Mouse (Mus musculus) lung, postnatal 4 days (tissue): ENCODE measurements around the gene Tanc1.

Source experiments
- DNase-seq, 2 experiments: peaks; one replicate each; pipeline ENCODE4 v3.0.0; 2021

The Tanc1 gene

DNA sequence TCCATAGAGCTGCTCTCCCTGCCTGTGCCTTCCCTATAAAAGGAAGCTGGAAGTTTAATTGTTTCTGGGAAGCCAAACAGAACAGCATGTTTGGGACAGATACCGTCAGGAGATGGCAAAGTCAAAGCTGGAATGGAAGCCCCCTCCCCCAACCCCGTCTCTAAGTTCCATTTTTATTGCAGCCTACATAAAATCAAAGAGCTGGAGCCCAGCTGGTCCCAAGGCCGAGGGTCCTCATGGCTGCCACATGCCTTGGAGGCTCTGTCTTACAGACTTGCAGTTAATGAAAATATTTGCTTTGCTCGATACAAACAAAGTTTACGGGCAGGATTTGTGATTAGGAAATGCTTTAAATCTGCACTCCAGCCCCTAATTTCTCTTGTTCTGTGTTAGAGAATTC, 109.9 kb downstream of the Tanc1 start:
- DNase-seq, result no peak

DNA sequence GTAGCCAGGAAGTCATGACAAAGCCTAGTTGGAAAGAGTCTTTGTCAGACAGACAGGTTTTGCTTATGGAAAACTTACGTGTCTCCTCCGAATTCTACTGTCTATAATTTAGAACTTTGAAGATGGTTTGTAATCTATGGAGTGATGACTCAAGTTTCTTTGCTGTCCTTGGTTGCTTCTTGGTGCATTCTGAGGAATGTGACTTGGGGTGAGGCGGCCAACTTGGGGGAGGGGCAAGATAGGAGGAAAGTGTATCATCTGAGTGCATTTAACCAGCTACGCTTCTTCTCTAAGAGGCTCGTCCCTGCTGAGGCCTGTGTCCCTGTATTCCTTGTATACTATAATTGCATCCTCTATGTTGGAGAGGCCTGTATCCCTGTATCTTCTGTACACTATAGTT, 111.5 kb downstream of the Tanc1 start:
- DNase-seq, result no peak

DNA sequence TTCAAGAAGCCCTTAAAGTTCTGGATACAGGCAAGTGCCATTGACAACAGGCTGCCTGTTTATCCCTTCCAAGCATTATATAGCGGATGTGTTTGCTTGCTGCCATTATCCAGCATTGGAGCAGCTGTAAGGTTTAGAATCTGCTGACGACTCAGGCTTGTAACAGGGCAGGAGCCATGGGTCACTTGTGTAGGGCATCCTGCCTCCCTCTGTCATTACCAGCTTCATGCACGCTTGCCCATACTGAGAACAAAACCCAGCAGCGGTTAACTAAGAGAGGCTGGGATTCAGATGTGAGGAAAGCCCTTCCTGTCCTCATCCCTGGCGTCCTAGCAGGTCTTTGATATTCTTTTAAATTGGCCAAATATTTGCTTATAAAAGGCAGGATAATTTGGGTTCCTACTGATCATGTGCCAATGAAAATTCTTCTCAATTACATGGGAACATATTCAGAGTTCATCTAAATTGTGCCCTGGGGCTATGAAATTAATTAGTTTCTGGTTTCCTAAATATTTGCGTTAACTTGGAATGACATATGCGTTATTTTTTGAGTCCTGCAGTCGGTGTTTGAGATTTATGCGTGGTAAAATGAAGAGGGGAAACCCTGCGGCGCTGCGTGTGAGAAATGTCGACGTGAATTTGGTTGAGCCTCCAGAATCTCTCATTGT, 113.8 kb downstream of the Tanc1 start:
- no peak for DNase-seq

DNA sequence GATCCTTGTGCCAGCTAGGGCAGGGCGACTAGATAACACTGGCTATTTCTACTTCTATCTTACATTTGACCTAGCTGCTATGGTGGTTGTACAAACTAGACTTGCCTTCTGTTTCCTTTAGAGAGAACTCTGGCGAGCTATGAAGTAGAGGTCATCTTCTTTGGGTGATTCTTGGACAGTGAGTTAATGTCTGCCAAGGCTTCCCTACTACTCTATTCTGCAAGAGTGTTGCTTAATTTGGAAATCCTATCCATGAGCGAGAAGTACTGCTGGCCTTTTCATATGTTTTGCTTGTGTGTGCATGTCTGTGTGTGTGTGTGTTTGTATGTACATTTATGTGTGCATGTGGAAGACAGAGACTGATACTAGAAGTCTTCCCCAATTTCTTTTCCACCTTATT, 120.0 kb downstream of the Tanc1 start:
- DNase-seq, result no peak

DNA sequence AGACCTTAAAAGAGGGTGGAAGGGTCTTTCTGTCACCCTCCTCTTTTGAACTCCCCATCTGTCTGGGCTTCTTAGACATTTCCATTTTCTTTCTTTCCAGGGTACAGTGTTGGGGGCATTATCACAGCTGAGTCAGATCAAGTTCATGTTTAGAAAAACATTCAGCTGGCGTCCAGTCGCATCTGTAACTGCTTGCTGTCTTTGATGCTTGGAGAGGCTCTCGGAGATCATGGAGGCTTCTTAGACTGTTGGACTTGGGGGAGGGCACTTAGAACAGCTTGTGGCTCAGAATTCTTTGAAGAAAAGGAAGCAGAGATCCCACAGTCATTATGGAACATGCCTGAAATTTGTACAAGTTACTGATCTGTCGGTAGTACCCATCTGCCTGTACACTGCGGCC, 121.6 kb downstream of the Tanc1 start:
- DNase-seq, result no peak

DNA sequence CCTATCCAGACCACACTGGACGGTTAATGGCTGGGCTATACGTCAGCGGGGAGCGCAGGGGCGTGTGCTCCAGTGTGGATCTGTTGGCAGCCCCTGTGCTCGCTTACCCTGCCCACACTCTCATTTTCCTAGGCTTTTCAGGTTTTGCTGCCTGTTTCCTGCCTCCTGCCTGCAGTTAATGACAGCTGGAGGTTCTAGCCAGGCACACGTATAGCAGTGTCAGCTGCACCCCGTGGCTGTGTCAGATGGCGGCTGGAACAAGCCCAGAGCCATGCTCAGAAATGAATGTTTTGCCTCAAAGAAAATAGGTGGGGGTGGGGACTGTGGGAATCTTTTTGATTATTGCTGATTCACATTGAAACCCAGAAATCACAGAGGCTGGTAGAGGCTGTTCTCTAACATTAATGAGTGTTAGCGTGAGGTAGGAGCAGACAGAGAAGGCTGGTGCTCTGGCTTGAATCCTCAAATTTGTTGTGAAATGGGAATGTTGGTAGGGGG, 124.6 kb downstream of the Tanc1 start:
- DNase-seq, result no peak

DNA sequence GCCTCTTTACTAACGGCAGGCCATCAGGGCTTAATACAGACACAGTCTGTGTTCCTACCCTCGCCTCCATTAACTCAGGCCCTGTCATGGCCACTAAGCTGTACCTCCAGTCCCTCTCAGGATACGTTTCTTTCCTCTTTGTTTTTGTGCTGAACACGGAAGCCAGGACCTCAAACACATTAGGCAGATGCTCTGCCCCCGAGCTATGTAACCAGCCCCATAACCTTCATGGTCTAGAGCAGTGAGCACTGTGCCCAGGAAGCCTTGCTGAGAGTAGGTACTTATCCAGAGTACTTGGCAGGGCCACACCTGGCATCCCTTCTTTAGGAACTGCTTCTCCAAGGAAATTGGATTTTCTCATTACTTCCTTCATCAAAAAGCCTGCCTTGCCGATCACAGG, 125.5 kb downstream of the Tanc1 start:
- no peak for DNase-seq

DNA sequence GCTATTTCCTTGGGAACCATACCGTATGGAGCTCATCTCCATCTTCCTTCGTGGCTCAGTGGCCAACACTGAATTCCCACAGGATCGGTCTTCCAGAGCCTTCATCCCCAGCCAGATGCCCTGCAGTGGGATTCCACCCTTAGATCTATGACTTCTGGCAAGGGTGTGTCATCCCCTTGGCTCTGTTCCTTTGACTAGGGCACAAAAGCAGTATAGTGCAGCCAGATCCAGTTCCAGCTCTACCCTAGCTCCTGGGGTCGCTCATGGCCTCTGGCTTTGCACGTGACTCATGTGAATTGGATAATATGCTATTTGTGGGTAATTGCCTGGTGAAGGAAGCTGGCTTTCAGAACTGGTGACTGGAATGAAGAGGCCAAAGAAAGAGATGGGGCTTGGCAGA, 126.5 kb downstream of the Tanc1 start:
- DNase-seq, result no peak

DNA sequence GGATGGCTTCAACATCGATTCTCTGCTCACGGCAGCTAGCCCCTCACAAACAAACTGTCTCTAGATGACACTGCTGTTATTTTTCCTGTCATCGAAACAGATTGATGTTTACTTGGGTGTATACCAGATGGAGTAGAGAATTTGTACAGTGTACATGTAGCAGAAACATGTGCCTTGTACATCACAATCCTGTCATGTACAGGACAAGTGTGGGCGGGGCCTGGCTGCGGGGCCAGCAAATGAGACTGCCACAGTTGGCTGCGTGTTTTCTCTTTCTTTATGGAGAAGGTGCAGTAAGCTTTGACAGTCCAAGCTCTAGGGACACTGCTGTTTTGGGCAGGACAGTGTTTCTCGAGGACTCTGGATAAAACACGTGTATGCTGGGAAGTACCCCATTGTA, 127.2 kb downstream of the Tanc1 start:
- no peak for DNase-seq

DNA sequence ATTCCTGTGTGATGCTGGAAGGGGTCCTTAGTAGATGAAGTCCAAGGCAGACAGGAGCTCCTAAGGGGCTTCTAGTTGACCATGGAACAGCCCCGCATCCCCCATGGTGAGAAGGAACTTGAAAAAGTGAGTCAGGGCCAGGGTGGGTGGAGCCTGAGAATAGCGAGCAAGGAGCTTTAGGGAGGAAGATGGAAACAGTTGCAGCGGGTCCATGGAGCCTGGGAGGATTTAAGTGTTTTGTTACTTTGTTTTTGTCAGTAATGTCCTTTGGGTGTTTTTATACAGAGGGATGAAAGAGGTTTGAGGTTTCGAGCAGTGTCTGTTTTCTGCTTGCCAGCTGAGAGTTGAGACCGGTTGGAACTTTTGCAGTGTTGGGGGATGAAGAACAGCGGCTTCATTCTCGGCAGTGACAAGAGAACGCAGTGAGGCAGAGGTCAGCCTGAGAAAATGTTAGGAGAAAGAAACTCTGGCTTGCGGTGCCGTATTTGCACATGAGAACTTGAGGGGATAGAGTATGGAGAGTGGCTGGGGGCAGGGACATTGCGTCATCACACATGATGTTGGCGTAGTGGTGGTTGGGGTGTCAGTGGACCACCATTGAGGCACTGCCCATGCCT, 130.8 kb downstream of the Tanc1 start:
- peak; percentile 48 to 66 for DNase-seq

DNA sequence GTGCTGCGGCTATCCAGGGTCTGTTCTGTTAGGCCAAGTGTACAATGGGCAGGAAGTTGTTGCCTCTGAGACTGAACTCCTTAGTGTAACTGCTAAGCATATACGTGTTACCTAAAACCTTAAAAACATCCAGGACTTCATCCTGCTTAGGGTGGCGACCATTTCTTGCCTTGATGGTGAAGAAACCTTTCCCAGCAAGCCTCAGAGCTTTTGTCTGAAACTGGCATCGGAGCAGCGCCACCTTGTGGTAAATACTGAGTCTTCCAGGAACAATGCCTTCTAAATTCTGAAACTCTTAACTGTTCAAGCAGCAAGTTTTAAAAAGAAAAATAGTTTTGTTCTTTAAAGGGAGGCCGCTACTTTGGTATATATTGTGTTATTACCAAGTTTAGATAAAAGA, 133.6 kb downstream of the Tanc1 start:
- DNase-seq, result peak; percentile 43 to 75

DNA sequence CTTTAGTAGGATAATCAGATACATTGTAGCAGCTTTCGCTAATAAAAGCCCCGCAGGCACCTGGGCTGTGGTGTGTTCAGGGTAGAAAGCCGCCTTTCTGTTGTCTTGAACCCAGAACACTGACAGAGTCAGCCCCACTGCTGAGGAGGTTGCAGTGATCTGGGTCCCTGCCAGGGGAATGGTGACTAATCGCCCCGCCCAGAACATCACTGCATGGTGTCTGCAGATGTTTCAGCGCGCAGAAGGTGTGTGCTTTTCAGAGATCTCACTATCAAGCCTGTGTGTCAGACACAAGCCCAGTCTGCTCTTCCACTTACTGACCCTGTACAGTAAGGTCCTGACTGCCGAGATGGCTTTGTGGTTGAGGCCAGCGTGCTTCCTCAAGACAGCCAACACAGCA, 134.2 kb downstream of the Tanc1 start:
- no peak for DNase-seq

DNA sequence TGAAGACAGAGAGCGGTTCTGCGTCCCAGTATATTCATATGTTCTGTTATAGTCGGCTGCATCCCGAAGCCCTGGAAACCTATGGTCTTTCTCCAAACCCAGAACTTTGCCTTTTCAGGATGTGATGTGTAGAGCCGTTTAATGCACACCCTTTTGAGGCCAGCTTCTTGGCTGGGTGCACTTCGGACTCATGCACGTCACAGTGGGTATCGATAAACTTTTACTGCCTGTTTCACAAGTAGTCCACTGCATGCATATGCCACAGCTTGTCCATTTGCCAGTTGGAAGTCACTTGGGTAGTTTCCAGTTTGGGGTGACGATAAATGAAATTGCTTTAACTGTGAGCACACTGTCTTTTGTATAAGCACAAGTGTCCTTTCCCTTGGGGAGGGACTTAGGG, 135.9 kb downstream of the Tanc1 start:
- no peak for DNase-seq

DNA sequence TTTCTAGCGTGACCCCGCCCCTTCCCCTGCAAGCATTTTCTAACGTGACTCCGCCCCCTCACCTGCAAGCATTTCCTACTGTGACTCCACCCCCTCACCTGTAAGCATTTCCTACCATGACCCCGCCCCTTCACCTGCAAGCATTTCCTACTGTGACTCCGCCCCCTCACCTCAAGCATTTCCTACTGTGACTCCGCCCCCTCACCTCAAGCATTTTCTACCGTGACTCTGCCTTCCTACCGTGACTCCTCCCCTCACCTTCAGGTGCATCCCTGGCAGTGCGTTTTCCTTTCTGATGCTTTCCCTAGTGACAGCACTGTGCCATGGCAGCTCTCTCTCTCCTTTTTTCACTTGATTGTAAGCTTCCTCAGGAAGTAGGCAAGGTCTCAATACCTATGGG, 137.5 kb downstream of the Tanc1 start:
- DNase-seq, result no peak

DNA sequence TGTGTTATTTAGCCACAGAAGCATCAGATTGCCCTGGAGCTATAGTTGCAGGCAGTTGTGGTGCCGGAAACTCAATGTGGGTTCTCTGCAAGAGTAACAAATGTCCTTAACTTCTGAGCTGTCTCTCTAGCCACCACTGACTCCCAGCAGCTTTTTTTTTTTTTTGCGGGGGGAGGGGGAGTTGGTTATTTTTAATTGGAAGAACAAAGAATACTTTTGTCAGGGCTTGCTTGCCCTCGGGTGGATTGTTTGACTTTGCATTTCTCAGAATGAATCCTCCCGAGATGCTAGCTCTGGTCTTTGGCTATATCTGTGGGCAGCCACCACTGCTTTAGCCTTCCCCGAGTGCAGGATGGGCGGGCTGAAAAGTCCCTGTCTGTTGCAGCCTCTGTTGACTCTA, 139.3 kb downstream of the Tanc1 start:
- DNase-seq, result no peak

DNA sequence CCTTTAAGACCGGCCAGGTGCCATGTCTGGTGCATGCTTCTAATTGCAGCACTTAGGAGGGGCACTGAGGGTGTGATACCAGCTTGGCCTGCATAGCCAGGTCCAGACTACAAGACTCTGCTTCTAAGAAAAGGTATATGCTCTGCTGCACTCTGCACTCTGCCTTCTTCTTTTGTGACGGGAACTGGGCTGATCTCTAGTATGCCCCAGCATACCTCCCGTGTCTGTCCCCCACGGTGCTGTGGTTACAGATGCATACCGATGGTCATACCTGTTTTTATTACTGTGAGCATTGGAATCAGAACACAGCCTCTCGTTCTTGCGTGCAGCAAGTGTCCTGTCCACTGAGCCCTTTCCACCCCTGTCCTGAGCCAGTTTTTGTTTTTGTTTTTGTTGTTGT, 140.3 kb downstream of the Tanc1 start:
- DNase-seq, result no peak

DNA sequence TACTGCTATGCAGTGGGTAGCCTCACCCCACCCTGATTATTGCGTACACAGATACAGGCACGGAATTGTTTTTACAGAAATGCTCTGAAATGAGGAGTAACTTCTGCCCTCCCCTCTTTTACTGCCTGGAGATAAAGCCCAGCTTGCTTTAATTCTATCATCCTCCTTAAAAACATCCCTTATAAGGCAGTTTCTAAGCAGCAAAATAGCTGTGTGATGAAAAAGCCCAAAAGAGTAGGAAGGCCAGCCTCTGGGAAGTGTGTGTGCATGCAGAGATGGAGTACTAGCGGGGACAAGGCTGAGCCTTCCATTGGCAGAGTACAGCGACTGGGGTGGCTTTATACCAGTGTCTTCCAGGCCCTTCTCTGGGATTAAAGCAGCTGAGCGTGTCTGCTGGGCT, 140.9 kb downstream of the Tanc1 start:
- DNase-seq, result peak in 1 of 2 experiments; percentile 30

DNA sequence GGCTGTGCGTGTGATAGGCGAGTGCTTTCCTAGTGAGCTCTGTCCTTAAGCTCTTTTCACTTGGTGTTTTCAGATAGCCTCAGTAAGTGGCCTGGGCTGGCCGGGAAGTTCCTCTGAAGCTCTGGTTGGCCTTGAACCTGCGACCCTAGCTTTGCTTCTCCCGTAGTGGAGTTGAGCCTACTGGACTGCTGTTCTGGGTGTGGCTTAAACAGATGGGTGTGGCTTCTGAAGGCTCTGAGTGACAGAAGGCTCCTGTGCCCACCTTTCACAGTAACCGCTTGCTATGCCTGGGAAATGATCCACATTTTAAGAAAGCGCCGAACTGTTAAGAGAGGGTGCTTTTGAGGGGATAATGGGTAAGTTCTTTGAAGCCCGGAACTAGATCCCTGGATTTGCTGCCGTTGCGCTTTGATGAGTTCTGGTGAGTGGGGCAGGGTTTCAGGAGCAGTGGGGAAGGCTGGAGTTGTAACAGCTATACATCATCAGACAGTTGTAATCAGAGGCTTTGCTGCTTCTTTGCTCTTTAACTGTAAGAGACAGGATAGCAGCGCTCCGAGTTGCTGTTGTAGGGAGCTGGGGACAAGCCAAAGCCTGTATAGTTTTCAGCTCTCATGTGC, 144.4 kb downstream of the Tanc1 start:
- DNase-seq, result no peak

DNA sequence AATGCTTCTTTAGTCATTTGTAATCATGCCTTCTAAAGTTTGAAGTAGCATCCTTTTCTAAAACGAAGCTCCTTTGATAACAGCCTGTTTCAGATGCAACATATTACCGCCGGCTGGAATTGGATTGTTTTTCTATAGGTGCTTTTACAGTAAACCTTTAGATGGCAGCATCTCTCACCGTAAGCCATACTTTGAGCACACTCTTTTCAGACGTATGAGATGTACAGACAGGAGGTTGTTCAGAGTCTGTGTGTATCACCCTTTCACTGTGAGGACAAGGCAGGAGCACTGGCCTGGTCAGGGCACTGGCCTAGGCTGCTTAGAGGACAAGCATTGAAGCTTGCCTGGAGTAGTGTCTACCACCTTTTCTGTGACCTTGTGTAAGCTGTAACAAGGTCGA, 145.2 kb downstream of the Tanc1 start:
- no peak for DNase-seq

DNA sequence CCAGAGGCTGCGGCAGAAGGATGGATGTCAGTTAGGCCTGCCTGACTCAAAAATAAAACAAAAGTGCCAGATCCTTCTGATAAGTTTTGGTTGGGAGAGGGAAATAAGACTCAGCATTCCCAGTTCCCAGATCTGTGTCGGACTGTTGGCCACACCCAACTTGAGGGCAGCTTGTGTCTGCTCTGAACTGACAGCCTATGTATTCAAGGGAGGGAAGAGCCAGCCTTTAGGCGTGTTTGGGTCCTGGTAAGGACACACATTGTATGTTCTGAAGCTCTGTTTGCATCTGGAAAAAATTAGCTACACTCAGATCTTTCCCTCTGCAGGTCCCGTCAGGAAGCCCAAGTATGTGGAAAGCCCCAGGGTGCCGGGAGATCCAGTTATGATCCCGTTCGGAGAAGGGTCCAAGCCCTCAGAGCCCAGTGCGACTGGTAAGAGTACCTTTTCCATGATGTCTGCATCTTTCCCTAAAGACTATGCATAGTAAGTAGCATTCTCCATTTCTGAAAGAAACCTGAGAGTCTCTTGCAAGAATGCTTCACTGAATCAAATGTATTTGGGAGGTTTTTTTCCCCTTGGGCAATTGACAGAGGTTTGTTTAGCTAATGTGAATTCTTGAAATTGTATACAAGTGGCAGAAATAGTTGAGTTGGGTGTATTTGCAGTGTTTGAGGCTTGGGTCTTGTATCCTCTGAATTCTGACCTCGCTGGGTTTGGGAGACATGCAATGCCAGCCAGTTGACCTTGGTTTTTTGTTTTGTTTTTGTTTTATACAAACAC, 146.5 kb downstream of the Tanc1 start:
- DNase-seq, result no peak

DNA sequence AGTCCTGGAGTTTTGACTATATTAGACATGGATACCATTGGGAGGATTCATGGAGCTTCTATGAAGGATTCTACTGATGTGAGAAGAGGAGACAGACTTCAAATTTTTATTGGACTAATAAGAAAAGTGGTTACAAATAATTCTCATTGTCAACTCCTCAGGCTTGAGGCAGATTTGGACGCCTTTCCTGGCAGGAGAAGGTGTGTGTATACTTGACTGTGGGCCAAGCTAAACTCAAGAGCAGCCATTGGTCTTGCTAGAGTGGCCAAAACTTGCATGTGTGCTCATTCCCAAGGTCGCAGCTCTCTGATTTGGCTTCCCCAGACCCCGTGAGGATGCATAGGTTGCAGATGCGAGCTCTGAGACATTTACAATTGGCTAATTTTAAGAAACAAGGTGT, 148.9 kb downstream of the Tanc1 start:
- DNase-seq, result peak; percentile 43 to 61

DNA sequence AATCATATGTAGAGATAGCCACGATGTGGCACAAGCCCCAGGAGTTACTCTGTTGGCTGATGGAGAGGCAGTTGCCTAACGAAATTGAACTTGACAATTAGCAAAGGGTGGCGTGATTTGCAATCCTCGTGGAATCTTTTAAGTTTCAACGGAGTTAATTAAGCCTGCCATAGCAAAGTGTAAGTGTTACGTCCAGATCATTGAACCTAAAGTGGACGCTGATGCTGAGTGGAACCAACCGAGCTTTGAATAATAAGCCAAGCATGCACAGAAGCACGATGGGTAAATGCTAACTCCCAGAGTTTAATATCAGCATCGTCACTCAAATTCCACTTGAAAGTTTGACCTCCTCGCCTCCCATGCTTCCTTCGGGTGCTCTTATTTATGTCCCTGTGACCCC, 149.3 kb downstream of the Tanc1 start:
- DNase-seq, result no peak

DNA sequence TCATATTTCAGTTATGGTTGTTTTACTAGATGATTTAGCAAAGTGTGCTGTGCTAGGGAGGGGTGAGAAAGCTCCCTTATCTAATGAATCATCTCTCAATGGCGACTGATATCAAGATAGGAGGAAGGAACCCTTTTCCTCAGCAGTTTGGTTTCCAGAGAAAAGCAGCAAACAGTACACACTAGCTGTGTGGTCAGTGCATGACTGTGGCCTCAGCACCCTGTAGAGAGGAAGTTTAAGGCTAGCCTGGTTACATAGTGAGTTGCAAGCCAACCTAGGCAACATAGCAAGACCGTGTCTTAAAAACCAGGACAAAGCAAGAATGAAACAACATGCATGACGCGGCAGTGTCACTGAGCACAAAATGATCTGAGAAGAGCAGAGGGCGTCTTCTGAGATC, 150.4 kb downstream of the Tanc1 start:
- no peak for DNase-seq

DNA sequence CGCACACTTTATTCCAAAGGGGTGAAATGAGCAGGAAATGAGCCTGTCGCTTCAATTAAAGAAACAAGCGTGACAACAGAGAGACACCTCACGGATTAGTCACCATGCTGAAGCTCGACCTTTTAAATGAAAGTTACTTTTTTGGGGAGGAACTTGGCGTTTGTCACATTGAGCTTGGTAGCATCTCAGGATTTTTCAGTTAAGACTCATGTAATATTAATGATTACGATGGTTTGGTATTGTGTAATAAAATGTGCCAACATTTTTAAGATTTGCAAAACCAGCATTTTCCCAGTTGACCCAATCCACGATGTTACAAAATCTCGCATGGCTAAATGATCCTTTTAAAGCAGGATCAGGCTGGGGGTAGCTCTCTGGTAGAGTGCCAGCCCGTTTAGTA, 153.8 kb downstream of the Tanc1 start:
- DNase-seq, result no peak
